28 mouse cellular contexts compared by ENCODE assay signal in the genomic region with DNA sequence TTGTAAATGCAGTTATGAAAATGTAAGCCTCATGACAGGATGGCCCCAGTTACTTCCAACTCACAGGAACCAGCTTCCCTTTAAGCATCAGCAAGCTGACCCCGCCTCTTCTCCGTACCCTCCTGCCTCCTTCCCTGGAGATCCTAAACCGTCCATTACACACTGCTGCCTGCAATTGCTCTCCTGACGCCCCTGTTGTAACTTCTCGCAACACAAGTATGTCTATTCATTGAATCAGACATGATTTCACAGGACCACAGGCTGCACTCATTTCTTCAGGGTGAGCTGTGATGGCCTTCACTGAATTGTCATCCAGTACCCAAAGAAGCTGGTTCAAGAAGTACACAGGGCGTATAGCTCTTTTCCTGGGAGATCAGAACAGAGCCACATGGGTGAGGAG. TPM values are rescaled to one million over a fixed set of nuclear protein-coding genes. Genes with fewer than 3 reads are reported as not detected.
DNase-seq lines count a peak whose midpoint lies in the region; ATAC-seq and TF ChIP-seq lines count a peak whose summit lies in the region.
"Had no signal": no experiment of that assay in that cellular context is flagged by ENCODE, and none has a peak within 500 bp of the region (broad histone marks: within the 10 kb centered on the region; RNA-seq: fewer than 3 reads in every experiment).

No protein-coding gene starts in this region.

- no peak overlapping the region for H3K4me2 ChIP-seq in heart, postnatal 0 days (ENCODE audit: low read depth, low read length)
- H3K4me2 ChIP-seq in neural tube, embryonic 13.5 days: no peak overlapping the region
- peak overlapping the region; percentile 18 for H3K4me2 ChIP-seq in myocyte (ENCODE audit: low read depth)
- H3K4me2 ChIP-seq: embryonic facial prominence, embryonic 13.5 days; heart, embryonic 11.5 days; hindbrain, embryonic 15.5 days had no signal

- no peak for TF ChIP-seq POLR2A in myocyte (IDR thresholded peaks at IDR 0.05; ENCODE audit: insufficient read length, low read depth)

- no peak overlapping the region for H3K4me3 ChIP-seq in heart, postnatal 0 days (ENCODE audit: low read depth, low read length)
- H3K4me3 ChIP-seq in left cerebral cortex, adult 2 months: no peak overlapping the region
- no peak overlapping the region for H3K4me3 ChIP-seq in neural tube, embryonic 13.5 days
- no peak overlapping the region for H3K4me3 ChIP-seq in myocyte
- H3K4me3 ChIP-seq: embryonic facial prominence, embryonic 10.5 days; embryonic facial prominence, embryonic 13.5 days; erythroblast, embryonic 14.5 days; forebrain, embryonic 13.5 days; hindbrain, embryonic 15.5 days had no signal

- no peak for TF ChIP-seq EP300 in heart, postnatal 0 days (IDR thresholded peaks at IDR 0.05; ENCODE audit: low read depth)

- intact Hi-C loops in left cerebral cortex, adult 2 months (cut with DNase I): no loop called here
- intact Hi-C loops in left cerebral cortex, postnatal 36 days (cut with DNase I): no loop called here

- no peaks in the 10 kb centered on the region for H3K27me3 ChIP-seq in heart, postnatal 0 days (ENCODE audit: control insufficient read depth, insufficient read depth, low read length)
- H3K27me3 ChIP-seq in neural tube, embryonic 13.5 days: no peaks in the 10 kb centered on the region
- H3K27me3 ChIP-seq in myocyte (ENCODE audit: control insufficient read depth, insufficient read depth, insufficient read length): no peaks in the 10 kb centered on the region
- H3K27me3 ChIP-seq: embryonic facial prominence, embryonic 13.5 days; forebrain, embryonic 13.5 days; hindbrain, embryonic 15.5 days had no signal

- no peak overlapping the region for H3K9ac ChIP-seq in heart, postnatal 0 days (replicated peaks; ENCODE audit: low read depth, low read length)
- H3K9ac ChIP-seq in neural tube, embryonic 13.5 days: 0 out of 2 replicates have a peak overlapping the region, but pooled peaks have one; percentile 17
- H3K9ac ChIP-seq: embryonic facial prominence, embryonic 13.5 days; forebrain, embryonic 13.5 days; hindbrain, embryonic 15.5 days had no signal

- TF ChIP-seq CTCF in heart, postnatal 0 days (IDR thresholded peaks at IDR 0.05; ENCODE audit: low read depth): no peak
- TF ChIP-seq CTCF in left cerebral cortex, adult 2 months (IDR thresholded peaks at IDR 0.05): no peak

- 71% methylated on average over 6 of the region's 6 CpGs for WGBS in heart, postnatal 0 days
- 71% methylated on average over 6 of the region's 6 CpGs for WGBS in neural tube, embryonic 13.5 days

- no peaks in the 10 kb centered on the region for H3K9me3 ChIP-seq in heart, postnatal 0 days (replicated peaks; ENCODE audit: control insufficient read depth, low read length)
- no peaks in the 10 kb centered on the region for H3K9me3 ChIP-seq in neural tube, embryonic 13.5 days
- H3K9me3 ChIP-seq: embryonic facial prominence, embryonic 10.5 days; embryonic facial prominence, embryonic 13.5 days; forebrain, embryonic 13.5 days; hindbrain, embryonic 10.5 days; hindbrain, embryonic 15.5 days had no signal

- no peak for ATAC-seq in heart, postnatal 0 days (ENCODE audit: insufficient read depth, low read depth)
- no peak for ATAC-seq in neural tube, embryonic 13.5 days (ENCODE audit: low read depth)
- ATAC-seq: activated CD4-positive, CD25-positive, alpha-beta regulatory T cell, adult 4 months; CD4-positive, CD25-positive, alpha-beta regulatory T cell, adult 4 months; forebrain, embryonic 13.5 days; forebrain, embryonic 16.5 days had no signal

- no peak for DNase-seq in heart, postnatal 0 days (ENCODE audit: low spot score)
- no peak for DNase-seq in heart, adult 18-20 months
- DNase-seq in left cerebral cortex, adult 2 months (ENCODE audit: extremely low spot score in 1 of 2, low spot score in 2 of 2): no peak
- no peak for DNase-seq in left cerebral cortex, postnatal 36 days (ENCODE audit: low spot score in 2 of 2)
- DNase-seq in neural tube, embryonic 10.5 days (ENCODE audit: extremely low spot score, low spot score): no peak
- no peak for DNase-seq in spleen, adult 18-20 months
- DNase-seq: adrenal gland, adult 8-10 months; adrenal gland, postnatal 25 days; cerebellum, adult 11-12 months; cerebellum, adult 8-10 months; cerebellum, postnatal 10 days; cerebellum, postnatal 36 days; embryo, embryonic 11 days; gastrocnemius, postnatal 36 days; heart, postnatal 10 days; heart, postnatal 36 days had no signal

- H3K36me3 ChIP-seq in heart, postnatal 0 days (replicated peaks; ENCODE audit: control insufficient read depth, insufficient read depth, low read length): no peaks in the 10 kb centered on the region
- no peaks in the 10 kb centered on the region for H3K36me3 ChIP-seq in neural tube, embryonic 13.5 days
- peaks cover 3% of the 10 kb centered on the region for H3K36me3 ChIP-seq in myocyte (ENCODE audit: control insufficient read depth, insufficient read depth)
- H3K36me3 ChIP-seq: hindbrain, embryonic 15.5 days had no signal

- H3K79me2 ChIP-seq in myocyte (ENCODE audit: control insufficient read depth, insufficient read depth): peaks cover 46% of the 10 kb centered on the region

- H3ac ChIP-seq in myocyte (ENCODE audit: control insufficient read depth, insufficient read length): no peak overlapping the region

- H3K4me1 ChIP-seq in heart, postnatal 0 days (ENCODE audit: control insufficient read depth, insufficient read depth): peaks cover 34% of the 10 kb centered on the region
- peaks cover 31% of the 10 kb centered on the region for H3K4me1 ChIP-seq in neural tube, embryonic 13.5 days (replicated peaks)

- H3K27ac ChIP-seq in heart, postnatal 0 days (ENCODE audit: low read depth): peak overlapping the region; percentile 30; the same call in 1 of the 2 replicates
- 0 out of 2 replicates have a peak overlapping the region, but pooled peaks have one; percentile 24 for H3K27ac ChIP-seq in left cerebral cortex, adult 2 months
- H3K27ac ChIP-seq in neural tube, embryonic 13.5 days (replicated peaks): no peak overlapping the region
- H3K27ac ChIP-seq: embryonic facial prominence, embryonic 10.5 days; embryonic facial prominence, embryonic 13.5 days; forebrain, embryonic 13.5 days; hindbrain, embryonic 10.5 days; hindbrain, embryonic 15.5 days had no signal

TF ChIP-seq in myocyte, 11 proteins besides CTCF, POLR2A, EP300 and RAD21:
- TF ChIP-seq E2F4 (IDR thresholded peaks at IDR 0.05; ENCODE audit: insufficient read depth) (no peak), MYOD1 (IDR thresholded peaks at IDR 0.05; ENCODE audit: control insufficient read depth in 1 of 3, insufficient read length in 2 of 3, low read depth in 2 of 3) (no peak), MYOG (IDR thresholded peaks at IDR 0.05; ENCODE audit: control insufficient read depth in 1 of 3, insufficient read depth in 1 of 3, insufficient read length in 2 of 3, low read depth in 2 of 3) (no peak), CEBPB (IDR thresholded peaks at IDR 0.05; ENCODE audit: insufficient read depth, poor library complexity, severe bottlenecking) (peak; percentile 78; the same call in 1 of the 2 replicates)

RNA-seq across cellular contexts. Expression of a gene that starts 2.8 kb away (rescaled TPM):
- total RNA-seq in heart, postnatal 0 days (2014; rRNA removed; ENCODE audit: low replicate concordance): 1.4 and 23.7 TPM in 2 replicates
- 2.3 TPM in 2 replicates for polyA plus RNA-seq in heart, postnatal 0 days (2015; fragmentation: Nextera tagmentation; extraction: Ambion mirVana)
- total RNA-seq in heart, adult 18-20 months (2021): 1 to 10 TPM; 5.4 to 6.0 TPM
- 10 to 100 TPM; 22.1 to 25.6 TPM for total RNA-seq in left cerebral cortex, adult 2 months (2021)
- 10 to 100 TPM; 17.0 to 26.0 TPM for total RNA-seq in left cerebral cortex, postnatal 36 days (2021)
- polyA plus RNA-seq in neural tube, embryonic 13.5 days (2015; fragmentation: Nextera tagmentation; extraction: Ambion mirVana): 11.1 and 11.3 TPM in 2 replicates
- 5.4 TPM for polyA plus RNA-seq in myocyte (2012; fragmentation: generic; extraction: Trizol)
